Mouse (Mus musculus) heart, adult 2 months (tissue): Measurements from ENCODE around the gene Gm20388. TPM values are rescaled to one million over a fixed set of nuclear protein-coding genes. Genes with fewer than 3 reads are reported as not detected.
A peak's percentile ranks its signal among the peaks of the same experiment; 100 is the strongest.

Experiments used
- DNase-seq, 2 experiments: peaks; one replicate each; pipeline ENCODE4 v3.0.0; 2021
- H3K27ac ChIP-seq: fragments of 200-600 bp; 2 replicates; pipeline ENCODE4 v1.8.1; 2022
- H3K27me3 ChIP-seq: fragments of 200-500 bp; 2 replicates; pipeline ENCODE4 v1.6.1; 2012; ENCODE audit warnings: mild to moderate bottlenecking, low read length, inconsistent platforms, mixed read lengths; ENCODE audit not compliant: control insufficient read depth, insufficient read depth
- H3K36me3 ChIP-seq: fragments of 200-500 bp; 2 replicates; pipeline ENCODE4 v1.6.1; 2012; ENCODE audit warnings: low read length, inconsistent platforms; ENCODE audit not compliant: control insufficient read depth, insufficient read depth
- H3K4me1 ChIP-seq: fragments of 200-500 bp; 2 replicates; pipeline ENCODE4 v1.6.1; 2011; ENCODE audit warnings: low read length; ENCODE audit not compliant: control insufficient read depth, insufficient read depth
- H3K4me3 ChIP-seq: fragments of 200-600 bp; 2 replicates; pipeline ENCODE4 v1.8.1; 2022
- H3K79me2 ChIP-seq: fragments of 200-500 bp; replicated peaks from 2 replicates; pipeline ENCODE4 v1.6.1; 2012; ENCODE audit warnings: mild to moderate bottlenecking, inconsistent platforms, low read length, moderate library complexity, mixed read lengths; ENCODE audit not compliant: control insufficient read depth, insufficient read depth
- H3K9ac ChIP-seq: fragments of 200-500 bp; 2 replicates; pipeline ENCODE4 v1.6.1; 2012; ENCODE audit warnings: low read depth, mild to moderate bottlenecking, control low read depth, inconsistent platforms, low read length, mixed read lengths
- CTCF ChIP-seq: fragments of 200-600 bp; IDR thresholded peaks from 2 replicates; pipeline ENCODE4 v1.8.1; 2022; ENCODE audit warnings: antibody characterized with exemption, mild to moderate bottlenecking, moderate library complexity
- EP300 ChIP-seq: fragments of 200-500 bp; IDR thresholded peaks from 2 replicates; pipeline ENCODE4 v1.6.1; 2011; ENCODE audit warnings: low read depth, low read length, control low read depth; ENCODE audit not compliant: insufficient read depth
- POLR2A ChIP-seq: fragments of 200-500 bp; IDR thresholded peaks from 2 replicates; pipeline ENCODE4 v1.6.1; 2011; ENCODE audit warnings: mild to moderate bottlenecking, low read depth, low read length, control low read depth; ENCODE audit not compliant: insufficient read depth
- WGBS: fragments of 180-500 bp; shearing (Covaris S2); methylation state at CpG from one replicate; pipeline ENCODE4 v1.1.7; 2018; 5-methylcytosine and 5-hydroxymethylcytosine counted together
- intact Hi-C: fragments of 180-260 bp; cut with DNase I; formaldehyde crosslinking; loops from one replicate; pipeline ENCODE4 v1.15.1; 2025
- polyA plus RNA-seq: library from polyadenylated mRNA; depleted of rRNA; stranded (reverse); fragments of >200 nt; gene quantifications from 2 replicates; pipeline ENCODE4 v1.2.3, GENCODE M21; 2012
- total RNA-seq, 2 experiments: library from RNA; stranded (reverse); gene quantifications; 2 replicates each; pipeline ENCODE4 v1.2.3; 2021

Gm20388 gene
- total and polyA plus RNA-seq, 3 experiments = 1.8 to 32.3 TPM; not detected in 1

DNA sequence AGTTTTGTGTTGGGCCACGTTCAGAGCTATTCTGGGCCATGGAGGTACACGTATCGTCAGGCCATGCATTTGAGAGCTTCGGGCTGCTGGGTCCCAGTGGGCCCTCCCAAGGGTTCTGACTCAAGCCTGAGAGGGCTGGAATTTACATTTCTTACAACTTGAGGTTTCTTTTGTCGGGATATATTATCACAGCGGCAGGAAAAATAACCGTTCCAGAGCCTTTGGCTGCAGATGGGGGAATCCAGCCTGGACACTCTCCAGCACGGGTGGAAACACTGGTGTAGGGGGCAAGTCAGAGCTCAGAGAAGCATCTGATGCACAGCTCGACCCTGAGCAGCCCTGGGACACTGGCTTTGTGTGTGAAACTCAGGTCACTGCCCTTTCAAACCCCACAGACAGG is 2192.6 kb downstream of the Gm20388 start:
- no peak overlapping the region for H3K4me3 ChIP-seq
- 52% methylated on average over 9 of the region's 9 CpGs for WGBS

GRCm38 (mm10) chr8:122104658-122105057 is 2194.0 kb downstream of the Gm20388 start:
- TF ChIP-seq POLR2A = no peak
- no peak for TF ChIP-seq CTCF
- TF ChIP-seq EP300 = no peak
- no peaks in the 10 kb centered on the region for H3K79me2 ChIP-seq
- DNase-seq = no peak
- no peak overlapping the region for H3K9ac ChIP-seq
- no peak overlapping the region for H3K4me3 ChIP-seq
- no peaks in the 10 kb centered on the region for H3K36me3 ChIP-seq
- no peak overlapping the region for H3K27ac ChIP-seq
- H3K4me1 ChIP-seq = peaks cover 1% of the 10 kb centered on the region; the same call in 1 of the 2 replicates
- H3K27me3 ChIP-seq = no peaks in the 10 kb centered on the region
- 75% methylated on average over 4 of the region's 4 CpGs for WGBS
- intact Hi-C loops = no loop called here

More for the DNA sequence above, 2192.6 kb downstream of the Gm20388 start:
- H3K4me1 ChIP-seq = peaks cover 1% of the 10 kb centered on the region; the same call in 1 of the 2 replicates
- intact Hi-C loops = no loop called here
- no peaks in the 10 kb centered on the region for H3K36me3 ChIP-seq
- no peak for DNase-seq
- no peak overlapping the region for H3K27ac ChIP-seq
- no peaks in the 10 kb centered on the region for H3K27me3 ChIP-seq
- H3K79me2 ChIP-seq = no peaks in the 10 kb centered on the region
- H3K9ac ChIP-seq = no peak overlapping the region
- no peak for TF ChIP-seq EP300
- no peak for TF ChIP-seq POLR2A
- no peak for TF ChIP-seq CTCF

- H3K27me3 ChIP-seq = no peaks in the 10 kb centered on the region
- DNase-seq = peak; percentile 76 to 85
- H3K79me2 ChIP-seq = no peaks in the 10 kb centered on the region
- TF ChIP-seq EP300 (peak; percentile 94), CTCF (no peak)
- peaks cover 1% of the 10 kb centered on the region; the same call in 1 of the 2 replicates for H3K4me1 ChIP-seq
- 19% methylated on average over 9 of the region's 9 CpGs for WGBS
- intact Hi-C loops = no loop called here
- no peak overlapping the region for H3K9ac ChIP-seq
- no peak overlapping the region for H3K27ac ChIP-seq
- H3K36me3 ChIP-seq = no peaks in the 10 kb centered on the region
- no peak overlapping the region for H3K4me3 ChIP-seq
Measured at GRCm38 (mm10) chr8:122106270-122106669, 2195.6 kb downstream of the Gm20388 start.

- 55% methylated on average over 20 of the region's 20 CpGs for WGBS
Measured at GRCm38 (mm10) chr8:122110240-122110866, 2199.7 kb downstream of the Gm20388 start.

DNA sequence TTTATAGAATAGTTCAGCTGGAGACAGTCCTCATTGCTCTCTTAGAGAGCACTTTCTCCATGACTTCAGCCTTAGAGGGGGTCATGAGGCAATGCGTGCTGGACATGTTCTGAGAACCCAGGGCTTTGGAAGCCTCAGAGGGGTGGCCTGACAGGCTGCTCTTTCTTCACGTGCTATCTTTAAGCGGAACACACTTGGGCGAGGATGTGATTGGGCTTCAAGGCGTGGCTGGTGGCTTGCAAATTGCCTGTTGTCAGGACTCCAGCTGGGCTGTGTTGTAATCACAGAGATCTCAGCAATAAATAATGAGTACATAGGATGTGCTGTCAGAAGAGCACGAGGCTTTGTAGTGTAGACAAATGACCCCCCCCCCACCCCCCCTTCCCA is 2200.2 kb downstream of the Gm20388 start:
- no peak for TF ChIP-seq EP300
- TF ChIP-seq POLR2A = no peak
- whole genome bisulfite sequencing = 59% methylated on average over 6 of the region's 6 CpGs
- H3K27me3 ChIP-seq = no peaks in the 10 kb centered on the region
- no peak overlapping the region for H3K9ac ChIP-seq
- H3K36me3 ChIP-seq = no peaks in the 10 kb centered on the region
- H3K4me1 ChIP-seq = peaks cover 3% of the 10 kb centered on the region; the same call in 1 of the 2 replicates
- no peaks in the 10 kb centered on the region for H3K79me2 ChIP-seq
- no peak overlapping the region for H3K4me3 ChIP-seq
- intact Hi-C loops = loop anchor here (5.0 kb wide), 1 partner anchor 59 kb away; no protein-coding TSS in a partner anchor
- peak in 1 of 2 experiments; percentile 34 for DNase-seq
- no peak overlapping the region for H3K27ac ChIP-seq

More at GRCm38 (mm10) chr8:122110240-122110866, 2199.7 kb downstream of the Gm20388 start:
- no peak for DNase-seq
- intact Hi-C loops = loop anchor here (5.0 kb wide), 1 partner anchor 58 kb away; no protein-coding TSS in a partner anchor
- Histone ChIP-seq H3K4me1 (peaks cover 3% of the 10 kb centered on the region; the same call in 1 of the 2 replicates), H3K27me3 (no peaks in the 10 kb centered on the region), H3K79me2 (no peaks in the 10 kb centered on the region), H3K36me3 (no peaks in the 10 kb centered on the region), H3K9ac (no peak overlapping the region), H3K27ac (no peak overlapping the region), H3K4me3 (no peak overlapping the region)
- TF ChIP-seq POLR2A = no peak
- TF ChIP-seq EP300 = no peak
- TF ChIP-seq CTCF = no peak

GRCm38 (mm10) chr8:122111745-122112144 is 2201.1 kb downstream of the Gm20388 start:
- Histone ChIP-seq H3K27ac (no peak overlapping the region), H3K36me3 (no peaks in the 10 kb centered on the region), H3K4me3 (no peak overlapping the region), H3K79me2 (no peaks in the 10 kb centered on the region), H3K4me1 (peaks cover 1% of the 10 kb centered on the region; the same call in 1 of the 2 replicates), H3K9ac (no peak overlapping the region), H3K27me3 (no peaks in the 10 kb centered on the region)
- intact Hi-C loops = loop anchor here (5.0 kb wide), 1 partner anchor 59 kb away; no protein-coding TSS in a partner anchor
- TF ChIP-seq POLR2A = no peak
- no peak for TF ChIP-seq EP300
- TF ChIP-seq CTCF = no peak
- DNase-seq = peak in 1 of 2 experiments; percentile 27
- 64% methylated on average over 11 of the region's 11 CpGs for WGBS
